Mouse (Mus musculus) lung, postnatal 0 days (tissue): ENCODE data around the gene Il11ra1. TPM values are rescaled to one million over a fixed set of nuclear protein-coding genes. Genes with fewer than 3 reads are reported as not detected.
"Not testable (repeated sequence)": the region's sequence is repeated elsewhere in the genome, so short reads cannot be mapped to it uniquely, and the experiment has no call there.

ENCODE experiments used
- ATAC-seq: fragments of 200-750 bp; cut with Nextera tagmentation; 2 replicates; pipeline ENCODE4 v1.8.0; 2017; ENCODE audit warnings: moderate library complexity
- DNase-seq: peaks from one replicate; pipeline ENCODE4 v3.0.0-alpha.2; 2016; ENCODE audit warnings: low spot score
- H3K27ac ChIP-seq: fragments of 300-500 bp; sonication (generic); 2 replicates; pipeline ENCODE4 v1.5.1; 2014; ENCODE audit warnings: antibody characterized with exemption, mild to moderate bottlenecking, low read length, mixed read lengths
- H3K27me3 ChIP-seq: fragments of 300-500 bp; sonication (generic); replicated peaks from 2 replicates; pipeline ENCODE4 v1.6.1; 2014; ENCODE audit warnings: low read length, mixed read lengths; ENCODE audit not compliant: insufficient read depth
- H3K36me3 ChIP-seq: fragments of 300-500 bp; sonication (generic); 2 replicates; pipeline ENCODE4 v1.6.1; 2014; ENCODE audit warnings: low read length, mixed read lengths; ENCODE audit not compliant: insufficient read depth
- H3K4me1 ChIP-seq: fragments of 300-500 bp; sonication (generic); 2 replicates; pipeline ENCODE4 v1.6.1; 2014; ENCODE audit warnings: antibody characterized with exemption, low read depth, low read length, mixed read lengths; ENCODE audit not compliant: insufficient read depth
- H3K4me2 ChIP-seq: fragments of 300-500 bp; sonication (generic); replicated peaks from 2 replicates; pipeline ENCODE4 v1.6.1; 2014; ENCODE audit warnings: low read depth, mild to moderate bottlenecking, low read length, moderate library complexity, mixed read lengths
- H3K4me3 ChIP-seq: fragments of 300-500 bp; sonication (generic); 2 replicates; pipeline ENCODE4 v1.5.1; 2014; ENCODE audit warnings: low read depth, low read length
- H3K9ac ChIP-seq: fragments of 300-500 bp; sonication (generic); replicated peaks from 2 replicates; pipeline ENCODE4 v1.6.1; 2014; ENCODE audit warnings: low read depth, mild to moderate bottlenecking
- H3K9me3 ChIP-seq: fragments of 300-500 bp; sonication (generic); 2 replicates; pipeline ENCODE4 v1.6.1; 2016; ENCODE audit warnings: low read length, mixed read lengths
- CTCF ChIP-seq: IDR thresholded peaks from 2 replicates; pipeline ENCODE4 v1.5.1; 2016; ENCODE audit warnings: antibody characterized with exemption, mild to moderate bottlenecking
- EP300 ChIP-seq: IDR thresholded peaks from 2 replicates; pipeline ENCODE4 v1.6.1; 2016; ENCODE audit warnings: antibody characterized with exemption, mild to moderate bottlenecking, control low read depth
- WGBS: fragments of 180-500 bp; shearing (Covaris S2); extraction: QIAGEN DNeasy Blood & Tissue Kit; methylation state at CpG from one replicate; pipeline ENCODE4 v1.1.7; 2014; 5-methylcytosine and 5-hydroxymethylcytosine counted together
- polyA plus RNA-seq: library from polyadenylated mRNA; unstranded; fragments of >200 nt; fragmentation: Nextera tagmentation; extraction: Ambion mirVana; gene quantifications from 2 replicates; pipeline ENCODE4 v1.2.1, GENCODE M21; 2015

The Il11ra1 gene
- 62.1 and 72.6 TPM in 2 replicates for polyA plus RNA-seq

DNA sequence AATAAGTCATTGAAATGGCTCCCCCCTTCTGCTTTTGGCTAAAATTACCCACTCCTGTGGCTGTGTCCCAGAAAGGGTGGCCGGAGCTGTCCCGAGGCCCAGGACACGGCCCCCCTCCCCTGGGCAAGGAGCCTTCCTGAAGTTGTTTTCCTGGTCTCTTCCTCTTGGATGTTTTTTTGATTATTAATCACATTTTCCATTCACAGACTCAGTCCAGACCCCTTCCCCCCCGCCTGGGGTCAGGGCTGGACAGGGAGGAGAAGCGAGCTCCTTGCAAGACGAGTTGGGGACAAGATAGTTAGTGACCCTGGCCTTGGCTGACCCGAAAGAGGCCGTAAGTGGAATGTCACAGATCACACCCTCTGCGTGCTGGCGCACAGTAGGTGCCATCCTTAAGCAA, at the start of gene Il11ra1:
TSS of gene Il11ra1 (plus strand) at position 207 of the 400 bp plus-strand sequence.
- DNase-seq, H3K27ac ChIP-seq, H3K9me3 ChIP-seq, H3K4me2 ChIP-seq, ATAC-seq, H3K36me3 ChIP-seq, H3K4me3 ChIP-seq, H3K9ac ChIP-seq, H3K4me1 ChIP-seq, H3K27me3 ChIP-seq: not testable (repeated sequence)
- WGBS: 69% methylated on average over 8 of the region's 10 CpGs

DNA sequence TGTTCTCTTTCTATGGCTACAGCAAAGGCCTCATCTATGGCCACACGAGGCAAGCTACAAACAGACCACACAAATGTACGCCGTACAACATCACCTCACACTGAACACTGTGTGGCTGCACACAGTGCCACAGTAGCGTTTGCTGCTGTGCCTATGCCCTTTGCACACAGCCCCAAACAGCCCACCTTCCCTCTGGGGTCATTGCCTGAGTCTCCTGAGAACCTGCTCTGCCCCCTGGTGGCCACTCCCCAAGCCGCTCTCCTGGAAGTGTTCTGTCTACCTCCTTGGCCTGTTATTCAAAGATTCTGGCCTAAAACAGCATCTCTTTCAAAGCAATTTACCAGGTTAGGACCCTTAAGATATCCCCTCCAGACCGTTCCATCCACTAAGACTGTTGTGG, 46.5 kb upstream of the Il11ra1 start:
- no peaks in the 10 kb centered on the region for H3K36me3 ChIP-seq
- no peak overlapping the region for H3K4me3 ChIP-seq
- H3K4me1 ChIP-seq: no peaks in the 10 kb centered on the region
- TF ChIP-seq EP300 (no peak), CTCF (peak; percentile 88)
- H3K9ac ChIP-seq: no peak overlapping the region
- no peak overlapping the region for H3K27ac ChIP-seq
- DNase-seq: peak; percentile 75
- H3K9me3 ChIP-seq: no peaks in the 10 kb centered on the region
- no peak overlapping the region for H3K4me2 ChIP-seq
- peak; percentile 44; the same call in 1 of the 2 replicates for ATAC-seq
- no peaks in the 10 kb centered on the region for H3K27me3 ChIP-seq
- 40% methylated on average over 6 of the region's 6 CpGs for WGBS

DNA sequence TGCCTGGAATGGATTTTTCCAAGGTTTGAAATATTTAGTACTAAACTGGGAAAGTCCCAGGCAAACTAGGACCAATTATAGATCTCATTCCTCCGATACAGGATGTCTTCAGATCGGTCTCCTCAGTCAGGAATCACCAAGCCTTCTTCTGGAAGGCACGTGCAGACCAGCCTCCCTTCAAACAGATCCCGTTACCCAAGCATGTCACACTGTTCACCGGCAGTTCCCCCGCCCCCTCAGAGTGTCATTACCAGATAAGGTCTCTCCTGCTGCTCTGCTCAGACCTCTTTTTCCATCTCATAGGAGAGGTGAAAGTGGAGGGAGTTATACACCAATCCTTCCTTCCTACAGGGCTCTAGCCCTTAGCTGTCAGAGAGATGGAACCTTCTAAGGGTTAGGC, 46.1 kb upstream of the Il11ra1 start:
- Histone ChIP-seq H3K9ac (no peak overlapping the region), H3K4me1 (no peaks in the 10 kb centered on the region), H3K4me2 (no peak overlapping the region), H3K4me3 (no peak overlapping the region), H3K36me3 (no peaks in the 10 kb centered on the region), H3K9me3 (no peaks in the 10 kb centered on the region), H3K27me3 (no peaks in the 10 kb centered on the region), H3K27ac (no peak overlapping the region)
- ATAC-seq (no peak), DNase-seq (no peak)
- TF ChIP-seq CTCF (no peak), EP300 (no peak)
- WGBS: 59% methylated on average over 6 of the region's 6 CpGs

DNA sequence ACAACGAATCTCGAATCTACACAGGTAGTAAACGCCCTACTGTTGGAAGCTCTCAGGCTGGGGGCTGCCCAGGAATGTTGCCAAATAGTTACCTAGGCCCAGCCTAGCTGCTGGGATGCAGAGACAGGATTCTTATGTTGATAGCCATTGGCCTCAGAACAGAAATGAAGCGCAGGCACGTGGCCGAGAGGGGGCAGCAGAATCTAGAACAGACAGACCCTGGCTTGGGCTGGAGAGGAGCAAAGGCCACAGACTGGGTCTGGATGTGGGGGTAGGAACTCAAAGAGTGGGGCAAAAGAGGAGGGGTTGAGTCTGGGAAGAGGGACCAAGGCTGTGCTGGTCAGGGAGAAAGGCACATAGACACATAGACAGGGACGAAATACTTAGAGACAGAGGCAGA, 45.6 kb upstream of the Il11ra1 start:
- Histone ChIP-seq H3K4me1 (no peaks in the 10 kb centered on the region), H3K9ac (no peak overlapping the region), H3K4me2 (no peak overlapping the region), H3K4me3 (no peak overlapping the region), H3K27ac (no peak overlapping the region), H3K27me3 (no peaks in the 10 kb centered on the region), H3K9me3 (no peaks in the 10 kb centered on the region), H3K36me3 (no peaks in the 10 kb centered on the region)
- ATAC-seq (peak; percentile 52), DNase-seq (peak; percentile 64)
- TF ChIP-seq CTCF (peak; percentile 81), EP300 (no peak)
- 13% methylated on average over 7 of the region's 7 CpGs for WGBS

DNA sequence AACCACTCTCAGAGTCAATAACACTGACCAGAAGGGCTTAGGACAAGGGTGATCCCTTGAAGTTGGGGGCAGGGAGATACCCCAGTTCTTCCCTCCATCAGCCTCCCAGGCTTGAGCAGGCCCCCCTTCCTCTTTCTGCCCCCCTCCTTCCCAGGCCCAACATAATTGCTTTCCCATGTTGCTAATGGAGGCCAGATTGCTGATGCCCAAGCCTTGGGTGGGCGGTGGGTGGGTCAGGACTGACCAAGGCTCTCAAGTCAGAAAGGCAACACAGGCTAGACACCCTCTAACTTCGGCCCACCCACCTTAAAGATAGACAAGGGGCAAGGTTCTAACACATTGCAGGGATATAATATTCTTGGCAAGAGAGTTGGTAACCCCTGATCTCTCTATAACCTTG, 44.3 kb upstream of the Il11ra1 start:
- Histone ChIP-seq H3K4me3 (no peak overlapping the region), H3K36me3 (no peaks in the 10 kb centered on the region), H3K4me2 (no peak overlapping the region), H3K9ac (no peak overlapping the region), H3K27me3 (no peaks in the 10 kb centered on the region), H3K9me3 (no peaks in the 10 kb centered on the region), H3K4me1 (no peaks in the 10 kb centered on the region), H3K27ac (no peak overlapping the region)
- DNase-seq: no peak
- ATAC-seq: no peak
- TF ChIP-seq CTCF: no peak
- TF ChIP-seq EP300: no peak
- WGBS: 88% methylated on average over 2 of the region's 2 CpGs

DNA sequence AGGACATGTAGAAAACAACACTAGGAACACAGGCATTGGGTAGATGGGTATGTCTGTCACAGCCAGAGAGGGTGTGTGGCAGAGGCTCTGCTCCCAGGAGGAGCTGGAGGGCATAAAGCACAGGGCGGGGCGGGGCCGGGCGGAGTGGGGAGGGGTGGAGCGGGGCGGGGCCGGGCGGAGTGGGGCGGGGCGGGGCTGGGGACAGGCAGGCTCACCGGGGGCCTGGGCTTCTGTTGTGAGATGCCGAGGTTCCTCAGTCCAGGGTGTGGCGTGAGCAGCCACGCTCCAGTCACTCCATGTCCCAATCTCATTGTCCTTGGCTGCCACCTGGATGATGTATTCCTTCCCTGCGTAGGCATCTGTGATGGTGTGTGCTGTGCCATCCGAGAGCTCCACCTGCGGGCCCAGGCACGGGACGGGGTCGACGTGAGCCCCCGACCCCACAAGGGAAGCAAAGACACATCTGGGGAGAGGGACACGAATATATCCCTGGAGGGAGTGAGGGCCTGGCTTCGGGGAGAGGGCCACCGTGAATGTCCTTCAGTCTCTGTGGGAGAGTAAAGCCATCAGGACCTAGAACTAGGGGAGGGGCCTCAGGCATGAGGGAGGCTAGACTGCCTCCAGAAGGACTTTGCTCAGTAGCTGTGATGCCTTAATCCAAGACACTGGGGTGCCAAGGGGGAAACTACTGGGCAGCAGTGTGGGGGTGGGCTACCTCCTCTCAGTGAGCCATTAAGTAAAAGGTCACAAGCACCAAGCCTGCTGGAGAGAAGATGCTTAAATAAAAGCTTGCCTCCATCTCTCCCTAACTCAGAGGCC, 41.0 kb upstream of the Il11ra1 start:
- ATAC-seq: peak; percentile 32; the same call in 1 of the 2 replicates
- no peak overlapping the region for H3K4me2 ChIP-seq

More for the DNA sequence above, 41.0 kb upstream of the Il11ra1 start:
- no peaks in the 10 kb centered on the region for H3K4me1 ChIP-seq
- TF ChIP-seq EP300: no peak
- TF ChIP-seq CTCF: no peak
- no peak overlapping the region for H3K4me3 ChIP-seq
- no peaks in the 10 kb centered on the region for H3K9me3 ChIP-seq
- no peak for DNase-seq
- no peak overlapping the region for H3K27ac ChIP-seq
- no peak overlapping the region for H3K9ac ChIP-seq
- 32% methylated on average over 25 of the region's 25 CpGs for WGBS
- no peaks in the 10 kb centered on the region for H3K36me3 ChIP-seq
- no peaks in the 10 kb centered on the region for H3K27me3 ChIP-seq
